Mouse (Mus musculus) heart, embryonic 10.5 days (tissue): ENCODE measurements at regions not wholly inside any gene's neighbourhood (a gene's known extent, or its start where the extent isn't known, plus 50 kb on each side); places are given as distances from the start of the nearest gene placed in this dataset.

Source experiments
- DNase-seq: peaks from one replicate; pipeline ENCODE4 v3.0.0-alpha.2; 2017; ENCODE audit warnings: low spot score
- H3K27ac ChIP-seq: fragments of 300-500 bp; sonication (generic); 2 replicates; pipeline ENCODE4 v1.5.1; 2016; ENCODE audit warnings: mild to moderate bottlenecking
- H3K27me3 ChIP-seq: fragments of 300-500 bp; sonication (generic); 2 replicates; pipeline ENCODE4 v1.6.1; 2016; ENCODE audit warnings: mild to moderate bottlenecking; ENCODE audit not compliant: poor library complexity, insufficient read depth, severe bottlenecking
- H3K36me3 ChIP-seq: fragments of 300-500 bp; sonication (generic); 2 replicates; pipeline ENCODE4 v1.6.1; 2016; ENCODE audit warnings: mild to moderate bottlenecking, moderate library complexity
- H3K4me1 ChIP-seq: fragments of 300-500 bp; sonication (generic); 2 replicates; pipeline ENCODE4 v1.6.1; 2016; ENCODE audit warnings: mild to moderate bottlenecking
- H3K4me3 ChIP-seq: fragments of 300-500 bp; sonication (generic); 2 replicates; pipeline ENCODE4 v1.5.1; 2016; ENCODE audit warnings: mild to moderate bottlenecking, moderate library complexity
- H3K9me3 ChIP-seq: fragments of 300-500 bp; sonication (generic); 2 replicates; pipeline ENCODE4 v1.6.1; 2016; ENCODE audit warnings: mild to moderate bottlenecking, moderate library complexity
- WGBS: fragments of 180-500 bp; shearing (Covaris S2); methylation state at CpG from one replicate; pipeline ENCODE4 v1.1.7; 2016; 5-methylcytosine and 5-hydroxymethylcytosine counted together

- Histone ChIP-seq H3K27ac (no peak overlapping the region), H3K27me3 (no peaks in the 10 kb centered on the region), H3K4me3 (no peak overlapping the region), H3K4me1 (no peaks in the 10 kb centered on the region), H3K9me3 (no peaks in the 10 kb centered on the region), H3K36me3 (no peaks in the 10 kb centered on the region)
- 81% methylated on average over 5 of the region's 5 CpGs for WGBS
- DNase-seq, result no peak
Observed at GRCm38 (mm10) chr2:46283929-46284598, 1166.9 kb upstream of the Zeb2 start.

DNA sequence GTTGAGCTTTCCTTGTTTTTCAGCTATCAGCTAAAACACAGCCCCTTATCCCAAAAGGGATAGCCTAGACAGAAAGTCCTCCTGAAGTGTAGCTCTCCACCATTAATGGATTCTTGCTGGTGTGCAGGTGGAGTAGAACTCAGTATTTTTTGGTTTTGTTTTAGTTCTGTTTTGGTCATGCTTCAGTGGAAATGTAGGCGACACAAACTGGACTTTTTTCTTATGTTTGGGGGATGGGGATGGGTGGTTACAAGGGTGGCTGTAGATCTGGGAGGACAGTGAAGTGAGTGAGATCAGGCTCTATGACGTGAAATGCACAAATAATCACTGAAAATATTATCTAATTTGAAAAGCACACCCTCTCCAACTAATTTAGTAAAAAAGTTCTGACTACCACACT, 1163.6 kb upstream of the Zeb2 start:
- no peak overlapping the region for H3K27ac ChIP-seq
- DNase-seq, result no peak

GRCm38 (mm10) chr2:46261618-46262017, 1144.4 kb upstream of the Zeb2 start:
- H3K4me1 ChIP-seq, result no peaks in the 10 kb centered on the region
- WGBS, result 91% methylated on average over 1 of the region's 1 CpGs
- H3K27me3 ChIP-seq, result no peaks in the 10 kb centered on the region
- no peak overlapping the region for H3K27ac ChIP-seq
- H3K4me3 ChIP-seq, result no peak overlapping the region
- H3K9me3 ChIP-seq, result no peaks in the 10 kb centered on the region
- no peak for DNase-seq
- no peaks in the 10 kb centered on the region for H3K36me3 ChIP-seq

More for the DNA sequence above, 1163.6 kb upstream of the Zeb2 start:
- no peaks in the 10 kb centered on the region for H3K4me1 ChIP-seq
- no peaks in the 10 kb centered on the region for H3K27me3 ChIP-seq
- 75% methylated on average over 2 of the region's 2 CpGs for WGBS
- H3K9me3 ChIP-seq, result no peaks in the 10 kb centered on the region
- no peak overlapping the region for H3K4me3 ChIP-seq
- no peaks in the 10 kb centered on the region for H3K36me3 ChIP-seq

DNA sequence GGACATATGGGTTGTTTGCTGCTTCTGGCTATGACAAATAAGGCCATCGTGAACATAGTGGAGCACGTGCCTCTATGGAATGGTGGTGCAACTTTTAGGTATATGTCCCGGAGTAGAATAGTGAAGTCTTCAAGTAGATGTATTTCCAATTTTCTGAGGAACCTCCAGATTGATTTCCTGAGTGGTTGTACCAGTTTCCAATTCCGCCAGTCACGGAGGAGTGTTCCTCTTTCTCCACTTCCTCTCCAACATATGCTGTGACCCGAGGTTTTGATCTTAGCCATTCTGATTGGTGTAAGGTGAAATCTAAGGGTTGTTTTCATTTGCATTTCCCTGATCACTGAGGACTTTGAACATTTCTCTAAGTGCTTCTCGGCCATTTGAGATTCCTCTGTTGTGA, 1134.4 kb upstream of the Zeb2 start:
- H3K27me3 ChIP-seq, result no peaks in the 10 kb centered on the region

DNA sequence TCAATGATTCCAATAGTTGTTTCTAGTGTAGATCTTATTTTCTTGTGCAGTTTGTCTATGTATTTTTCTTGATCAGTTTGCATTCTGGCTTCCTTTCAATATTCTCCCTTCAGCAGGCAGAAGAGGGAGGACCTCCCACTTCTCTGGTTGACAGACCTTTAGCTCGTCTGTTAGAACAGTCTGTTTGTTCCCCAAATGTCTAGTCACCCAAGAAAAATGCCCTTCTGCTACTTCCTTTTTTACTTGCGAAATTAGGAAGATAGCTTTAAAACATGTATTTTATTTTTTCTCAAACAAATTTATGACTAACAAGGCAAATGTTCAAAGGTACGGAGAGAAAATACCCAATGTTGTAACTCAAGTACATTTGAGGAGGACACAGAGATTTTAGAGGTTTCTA, 1128.5 kb upstream of the Zeb2 start:
- H3K27me3 ChIP-seq, result no peaks in the 10 kb centered on the region
- DNase-seq, result no peak
- no peaks in the 10 kb centered on the region for H3K4me1 ChIP-seq
- H3K27ac ChIP-seq, result no peak overlapping the region
- H3K4me3 ChIP-seq, result no peak overlapping the region
- no peaks in the 10 kb centered on the region for H3K36me3 ChIP-seq
- H3K9me3 ChIP-seq, result no peaks in the 10 kb centered on the region
- WGBS, result 74% methylated on average over 3 of the region's 3 CpGs

More for the DNA sequence above, 1134.4 kb upstream of the Zeb2 start:
- H3K4me1 ChIP-seq, result no peaks in the 10 kb centered on the region
- DNase-seq, result no peak
- no peak overlapping the region for H3K4me3 ChIP-seq
- no peaks in the 10 kb centered on the region for H3K9me3 ChIP-seq
- WGBS, result 85% methylated on average over 7 of the region's 7 CpGs
- no peaks in the 10 kb centered on the region for H3K36me3 ChIP-seq
- H3K27ac ChIP-seq, result no peak overlapping the region

GRCm38 (mm10) chr2:46244697-46245096, 1127.5 kb upstream of the Zeb2 start:
- no peak for DNase-seq
- H3K27ac ChIP-seq, result no peak overlapping the region
- 84% methylated on average over 3 of the region's 3 CpGs for WGBS

GRCm38 (mm10) chr2:46242806-46243205, 1125.6 kb upstream of the Zeb2 start:
- Histone ChIP-seq H3K27me3 (no peaks in the 10 kb centered on the region), H3K36me3 (no peaks in the 10 kb centered on the region), H3K9me3 (no peaks in the 10 kb centered on the region), H3K27ac (no peak overlapping the region), H3K4me1 (no peaks in the 10 kb centered on the region), H3K4me3 (no peak overlapping the region)
- no peak for DNase-seq

More at GRCm38 (mm10) chr2:46244697-46245096, 1127.5 kb upstream of the Zeb2 start:
- no peak overlapping the region for H3K4me3 ChIP-seq
- no peaks in the 10 kb centered on the region for H3K27me3 ChIP-seq
- H3K9me3 ChIP-seq, result no peaks in the 10 kb centered on the region
- no peaks in the 10 kb centered on the region for H3K36me3 ChIP-seq
- no peaks in the 10 kb centered on the region for H3K4me1 ChIP-seq

DNA sequence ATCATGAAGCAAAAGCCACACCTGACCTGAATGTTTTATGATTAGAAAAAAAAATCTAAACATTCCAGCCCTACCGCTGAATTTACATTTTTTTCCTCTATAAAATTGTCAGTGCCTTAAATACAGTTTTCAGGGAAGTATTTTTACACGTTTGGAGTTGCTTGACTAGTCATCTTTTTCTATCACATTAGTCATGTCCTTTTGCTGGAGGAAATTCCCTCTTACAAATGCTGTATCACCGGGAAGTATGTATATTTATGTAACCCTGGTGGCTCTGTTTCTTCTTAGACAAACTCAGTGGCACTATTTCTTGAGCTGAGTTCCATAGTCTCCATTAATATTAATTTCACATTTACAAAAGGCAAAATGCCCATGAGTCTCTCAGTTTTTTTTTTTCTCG, 1122.7 kb upstream of the Zeb2 start:
- Histone ChIP-seq H3K9me3 (no peaks in the 10 kb centered on the region), H3K4me1 (no peaks in the 10 kb centered on the region)
- 69% methylated on average over 4 of the region's 4 CpGs for WGBS

DNA sequence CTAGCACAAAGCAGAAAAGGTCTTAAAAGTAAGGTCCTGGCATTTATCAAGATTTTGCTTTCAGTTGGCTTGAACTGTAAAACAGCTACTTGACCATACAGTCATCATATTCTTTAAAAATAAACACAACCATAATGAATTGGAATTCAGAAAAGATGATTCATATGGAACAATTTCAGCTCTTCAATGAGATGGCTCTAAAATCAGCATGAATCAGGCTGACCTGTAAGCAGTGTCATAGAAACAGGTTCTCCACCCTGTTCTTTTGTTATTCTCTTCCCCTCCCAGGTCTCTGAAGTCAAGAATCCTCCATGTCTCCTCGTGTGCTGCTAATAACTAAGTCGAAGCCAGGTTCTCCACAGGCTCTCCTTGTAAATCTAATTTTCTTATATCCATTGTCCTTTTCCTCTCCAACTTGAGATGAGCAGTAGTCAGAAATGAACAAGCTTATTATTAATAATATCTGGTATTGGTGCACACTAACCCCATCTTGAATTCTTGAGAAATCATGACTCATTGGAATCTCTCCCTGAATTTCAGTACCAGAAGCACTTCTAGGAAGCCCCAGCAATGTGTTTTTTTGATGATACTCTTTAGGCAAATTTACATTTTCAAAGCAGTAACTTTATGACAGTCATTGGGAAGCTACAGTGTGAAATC, 1113.7 kb upstream of the Zeb2 start:
- Histone ChIP-seq H3K36me3 (no peaks in the 10 kb centered on the region), H3K4me1 (no peaks in the 10 kb centered on the region), H3K9me3 (no peaks in the 10 kb centered on the region), H3K4me3 (no peak overlapping the region), H3K27ac (no peak overlapping the region), H3K27me3 (no peaks in the 10 kb centered on the region)
- WGBS, result 65% methylated on average over 2 of the region's 2 CpGs
- DNase-seq, result no peak

More for the DNA sequence above, 1122.7 kb upstream of the Zeb2 start:
- Histone ChIP-seq H3K36me3 (no peaks in the 10 kb centered on the region), H3K27me3 (no peaks in the 10 kb centered on the region), H3K4me3 (no peak overlapping the region), H3K27ac (no peak overlapping the region)
- DNase-seq, result no peak

GRCm38 (mm10) chr2:46218336-46218957, 1101.3 kb upstream of the Zeb2 start:
- Histone ChIP-seq H3K9me3 (no peaks in the 10 kb centered on the region), H3K4me3 (no peak overlapping the region), H3K27ac (no peak overlapping the region), H3K36me3 (no peaks in the 10 kb centered on the region), H3K27me3 (no peaks in the 10 kb centered on the region), H3K4me1 (no peaks in the 10 kb centered on the region)
- 84% methylated on average over 7 of the region's 7 CpGs for WGBS
- no peak for DNase-seq

- DNase-seq, result no peak
- 45% methylated on average over 1 of the region's 1 CpGs for WGBS
- Histone ChIP-seq H3K27me3 (no peaks in the 10 kb centered on the region), H3K36me3 (no peaks in the 10 kb centered on the region), H3K4me3 (no peak overlapping the region), H3K27ac (no peak overlapping the region), H3K4me1 (no peaks in the 10 kb centered on the region), H3K9me3 (no peaks in the 10 kb centered on the region)
Observed at GRCm38 (mm10) chr2:46199341-46199740, 1082.1 kb upstream of the Zeb2 start.

DNA sequence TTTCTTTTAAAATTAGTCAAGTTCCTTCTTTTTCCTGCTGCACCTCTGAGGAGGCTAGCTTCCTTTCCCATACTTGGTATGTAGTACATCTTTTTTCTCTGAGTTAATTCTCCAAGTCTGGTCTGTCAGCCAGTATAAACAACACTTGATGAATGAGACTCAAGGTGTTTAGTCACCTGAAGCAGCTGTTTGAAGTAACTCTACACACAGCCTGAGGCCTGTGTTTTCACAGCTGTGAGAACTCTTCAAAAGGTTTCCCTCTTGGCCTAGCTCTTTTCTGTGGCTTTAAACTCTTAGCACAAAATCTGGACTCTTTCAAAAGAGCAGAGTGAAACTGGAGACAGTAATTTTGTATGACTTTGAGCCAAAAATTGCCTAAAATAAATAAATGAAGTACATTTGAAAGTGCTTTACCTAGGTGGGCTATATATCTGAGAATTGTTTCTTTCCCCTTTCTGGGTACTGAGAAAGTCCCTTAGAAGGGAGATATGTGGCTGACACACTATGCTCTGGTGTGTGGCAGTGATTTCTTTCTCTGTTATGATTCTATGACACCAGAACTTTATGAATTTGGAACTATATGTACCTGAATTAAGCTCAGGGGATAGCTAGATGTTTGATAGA, 1070.2 kb upstream of the Zeb2 start:
- Histone ChIP-seq H3K27ac (no peak overlapping the region), H3K9me3 (no peaks in the 10 kb centered on the region), H3K4me3 (no peak overlapping the region), H3K27me3 (no peaks in the 10 kb centered on the region), H3K36me3 (no peaks in the 10 kb centered on the region), H3K4me1 (no peaks in the 10 kb centered on the region)
- DNase-seq, result no peak

GRCm38 (mm10) chr2:46183241-46183640, 1066.0 kb upstream of the Zeb2 start:
- Histone ChIP-seq H3K4me1 (no peaks in the 10 kb centered on the region), H3K27me3 (no peaks in the 10 kb centered on the region), H3K27ac (no peak overlapping the region), H3K4me3 (no peak overlapping the region), H3K9me3 (no peaks in the 10 kb centered on the region), H3K36me3 (no peaks in the 10 kb centered on the region)
- WGBS, result 81% methylated on average over 2 of the region's 2 CpGs
- DNase-seq, result no peak
